10 mouse cellular contexts compared by ENCODE assay signal in genomic region chr8:11183611-11184031, GRCm38 (mm10).
A peak's percentile ranks its signal among the peaks of the same experiment; 100 is the strongest.
DNase-seq lines count a peak whose midpoint lies in the region; ATAC-seq lines count a peak whose summit lies in the region.
"Had no signal": no experiment of that assay in that cellular context is flagged by ENCODE, and none has a peak within 500 bp of the region (broad histone marks: within the 10 kb centered on the region; RNA-seq: fewer than 3 reads in every experiment).

No protein-coding gene starts in this region.

- H3K9me3 ChIP-seq in hindbrain, embryonic 12.5 days (replicated peaks), result no peaks in the 10 kb centered on the region
- H3K9me3 ChIP-seq: embryonic facial prominence, embryonic 13.5 days; hindbrain, embryonic 13.5 days had no signal

- 64% methylated on average over 9 of the region's 9 CpGs for WGBS in hindbrain, embryonic 12.5 days

- peaks cover 25% of the 10 kb centered on the region for H3K27me3 ChIP-seq in hindbrain, embryonic 12.5 days

- H3K4me1 ChIP-seq in hindbrain, embryonic 12.5 days, result peaks cover 15% of the 10 kb centered on the region

- H3K36me3 ChIP-seq in hindbrain, embryonic 12.5 days, result no peaks in the 10 kb centered on the region
- H3K36me3 ChIP-seq: embryonic facial prominence, embryonic 13.5 days; hindbrain, embryonic 13.5 days had no signal

- no peak overlapping the region for H3K9ac ChIP-seq in hindbrain, embryonic 12.5 days
- H3K9ac ChIP-seq: embryonic facial prominence, embryonic 13.5 days; hindbrain, embryonic 13.5 days had no signal

- ATAC-seq in hindbrain, embryonic 12.5 days (ENCODE audit: low FRiP score), result no peak

- DNase-seq in embryo, embryonic 10 days (ENCODE audit: low spot score), result peak; percentile 33
- no peak for DNase-seq in embryo, embryonic 11 days
- DNase-seq in cerebellum, adult 18-20 months, result peak; percentile 64 to 73
- peak; percentile 86 for DNase-seq in heart, adult 9 months (ENCODE audit: low spot score in 2 of 2)
- peak; percentile 38 for DNase-seq in lung, postnatal 14 days
- no peak for DNase-seq in urinary bladder, adult 18-20 months (ENCODE audit: low spot score in 2 of 2)
- DNase-seq in right cerebral cortex, postnatal 14 days, result no peak

- no peak overlapping the region for H3K4me2 ChIP-seq in hindbrain, embryonic 12.5 days (replicated peaks)
- H3K4me2 ChIP-seq: embryonic facial prominence, embryonic 13.5 days; hindbrain, embryonic 13.5 days had no signal

- H3K4me3 ChIP-seq in hindbrain, embryonic 12.5 days, result no peak overlapping the region
- H3K4me3 ChIP-seq: embryonic facial prominence, embryonic 13.5 days; hindbrain, embryonic 13.5 days had no signal

- H3K27ac ChIP-seq in hindbrain, embryonic 12.5 days, result no peak overlapping the region
- H3K27ac ChIP-seq: embryonic facial prominence, embryonic 13.5 days; hindbrain, embryonic 13.5 days had no signal

Comparison
In these comparisons a context has a peak if more than half of its experiments do, and no peak if none do; other contexts are left out.
1. DNase-seq: peak in embryo, embryonic 10 days (single experiment), cerebellum, adult 18-20 months (2 of 2), heart, adult 9 months (2 of 2) and lung, postnatal 14 days (single experiment); none in embryo, embryonic 11 days (single experiment), urinary bladder, adult 18-20 months (0 of 2) and right cerebral cortex, postnatal 14 days (single experiment).